Mouse (Mus musculus) left cerebral cortex, postnatal 25 days (tissue): ENCODE results near the gene Ttc33. TPM values are rescaled to one million over a fixed set of nuclear protein-coding genes. Genes with fewer than 3 reads are reported as not detected.
"Not testable (repeated sequence)": the region's sequence is repeated elsewhere in the genome, so short reads cannot be mapped to it uniquely, and the experiment has no call there.

Source experiments
- DNase-seq, 2 experiments: peaks; one replicate each; pipeline ENCODE4 v3.0.0; 2022; ENCODE audit warnings: low spot score in 2 of 2, mixed read lengths in 1 of 2
- intact Hi-C: fragments of 180-260 bp; cut with DNase I; formaldehyde crosslinking; loops from one replicate; pipeline ENCODE4 v1.15.1; 2025
- total RNA-seq, 2 experiments: library from RNA; stranded (reverse); gene quantifications; 2 replicates each; pipeline ENCODE4 v1.2.3; 2021

Gene Ttc33
- total RNA-seq, 2 experiments from 2014 or later, result 74.6 to 75.6 TPM

DNA sequence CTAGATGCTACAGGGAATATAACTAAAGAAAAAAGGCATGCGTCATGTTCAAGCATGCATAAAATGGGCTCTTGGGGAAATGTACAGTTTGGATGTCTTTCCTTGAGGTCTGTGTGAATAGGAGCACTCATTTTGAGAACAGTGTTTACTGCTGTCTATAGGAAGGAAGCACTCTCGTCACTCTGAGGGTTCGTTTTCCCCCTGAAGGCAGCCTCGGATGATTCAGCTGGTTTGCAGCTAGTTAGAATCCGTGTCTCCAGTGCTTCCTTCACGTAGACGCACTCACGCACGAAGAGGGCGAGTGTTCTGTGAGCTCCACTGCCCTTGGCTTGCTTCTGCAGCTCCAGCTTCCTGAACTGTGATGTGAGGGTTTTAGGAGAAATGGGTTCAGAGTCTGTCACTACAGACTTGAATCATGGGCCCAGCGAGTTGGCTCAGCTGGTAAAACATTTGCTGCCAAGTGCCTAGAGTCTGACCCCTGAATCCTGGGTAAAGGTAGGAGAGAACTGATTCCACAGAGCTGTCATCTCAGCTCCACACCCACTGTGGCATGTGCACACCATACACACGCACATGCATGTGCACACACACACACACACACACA lies 12.0 kb upstream of the Ttc33 start:
- intact Hi-C loops, result no loop called here
- no peak for DNase-seq

DNA sequence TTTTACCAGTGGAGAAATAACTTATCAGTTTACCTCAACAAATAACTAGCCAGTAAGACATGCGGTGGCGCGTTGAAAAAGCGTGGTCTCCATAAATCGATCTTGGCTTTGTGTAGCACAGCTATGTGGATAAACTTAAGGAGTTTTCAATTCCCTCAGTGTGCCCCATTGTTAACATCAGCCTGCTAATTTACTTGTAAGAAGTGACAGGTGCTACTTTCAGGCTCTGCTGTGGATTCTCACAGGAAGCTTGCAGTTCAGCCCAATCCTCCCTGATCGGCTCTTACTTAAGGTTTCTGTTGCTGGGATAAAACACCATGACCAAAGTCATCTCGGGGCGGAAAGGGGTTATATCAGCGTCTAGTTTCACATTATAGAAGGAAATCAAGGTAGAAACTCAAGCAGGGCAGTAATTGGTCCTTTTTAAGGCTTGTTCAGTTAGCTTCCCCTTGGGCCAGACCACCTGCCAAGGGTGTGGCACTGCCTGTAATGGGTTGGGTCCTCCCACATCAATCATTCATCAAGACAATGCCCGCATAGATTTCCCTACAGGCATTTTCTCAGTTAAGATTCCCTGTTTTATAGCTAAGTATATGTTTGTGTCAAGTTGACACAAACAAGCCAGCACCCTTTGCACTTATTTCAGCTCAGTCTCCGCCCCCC lies 526 bp upstream of the Ttc33 start:
- peak; percentile 11 to 18 for DNase-seq
- intact Hi-C loops, result loop anchor here (2.0 to 5.0 kb wide), 3 partner anchors 40 to 1023 kb away; partner anchors contain the start of gene Rpl37

DNA sequence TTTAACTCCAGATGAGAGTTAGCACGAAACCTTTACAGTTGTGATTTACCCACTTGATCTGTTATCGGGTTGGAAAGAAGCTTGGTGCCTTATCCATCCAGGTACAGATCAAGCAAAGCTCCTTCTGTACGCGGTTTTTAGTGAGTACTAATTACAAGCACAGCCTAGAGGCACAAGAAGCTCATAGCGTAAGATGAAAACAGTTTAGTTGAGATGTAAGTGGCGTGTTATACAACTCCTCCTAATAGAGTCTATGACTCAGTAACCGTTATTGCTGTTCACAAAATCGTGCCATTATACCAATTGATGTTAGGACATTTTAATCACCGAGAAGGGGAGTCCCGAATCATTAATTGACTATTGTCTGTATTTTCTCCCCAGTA lies 959 bp downstream of the Ttc33 start:
- DNase-seq, result peak; percentile 6 to 22
- intact Hi-C loops, result loop anchor here (5.0 kb wide), 1 partner anchor 1021 kb away; no protein-coding TSS in a partner anchor

DNA sequence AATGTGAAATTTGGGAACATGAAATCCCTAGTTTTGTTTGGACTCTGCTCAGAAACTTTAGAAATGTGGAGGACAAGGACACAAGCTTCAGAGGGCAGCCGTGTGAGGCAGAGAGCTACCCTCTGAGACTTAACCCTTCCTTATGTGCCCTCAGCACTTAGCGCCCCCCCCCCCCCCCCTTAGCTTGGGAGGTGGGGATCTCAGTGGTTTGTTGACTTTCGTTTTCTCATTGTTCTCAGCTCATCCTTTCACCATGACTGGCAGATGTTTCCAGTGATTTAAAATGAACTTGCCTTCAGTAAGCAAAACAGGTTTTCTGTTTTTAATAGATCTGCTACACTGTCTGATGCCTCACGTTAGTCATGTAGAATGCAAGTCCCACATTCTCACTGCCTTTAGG lies 1.8 kb downstream of the Ttc33 start:
- DNase-seq, result no peak
- intact Hi-C loops, result loop anchor here (5.0 kb wide), 1 partner anchor 1020 kb away; no protein-coding TSS in a partner anchor

DNA sequence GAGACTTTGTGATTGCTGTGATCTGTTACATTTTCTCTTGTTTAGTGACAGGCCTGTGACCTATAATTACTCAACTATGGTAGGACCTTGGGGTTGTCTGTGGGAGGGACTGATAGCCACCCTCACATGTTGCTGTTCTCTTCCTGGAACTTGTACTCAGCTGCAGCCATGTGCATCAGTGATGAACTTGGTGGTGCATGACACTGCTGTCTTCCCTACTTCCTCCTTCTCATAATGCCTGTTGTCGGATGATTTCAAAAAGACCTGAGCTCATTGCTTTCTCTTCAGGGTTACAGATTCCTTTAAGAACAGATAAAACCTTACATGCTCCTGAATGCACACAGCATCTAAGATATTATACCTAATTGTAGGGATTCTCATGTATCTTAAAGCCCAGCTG lies 2.7 kb downstream of the Ttc33 start:
- no peak for DNase-seq
- intact Hi-C loops, result loop anchor here (5.0 kb wide), 1 partner anchor 1019 kb away; no protein-coding TSS in a partner anchor

GRCm38 (mm10) chr15:5189504-5190093 lies 4.3 kb downstream of the Ttc33 start:
- intact Hi-C loops, result loop anchor here (5.0 kb wide), 1 partner anchor 1018 kb away; no protein-coding TSS in a partner anchor
- DNase-seq, result peak; percentile 17 to 35

- intact Hi-C loops, result loop anchor here (2.0 kb wide), 1 partner anchor 887 kb away; no protein-coding TSS in a partner anchor
- DNase-seq, result peak in 1 of 2 experiments; percentile 49
These were observed 8.5 kb downstream of the Ttc33 start for GRCm38 (mm10) chr15:5193833-5194232.

DNA sequence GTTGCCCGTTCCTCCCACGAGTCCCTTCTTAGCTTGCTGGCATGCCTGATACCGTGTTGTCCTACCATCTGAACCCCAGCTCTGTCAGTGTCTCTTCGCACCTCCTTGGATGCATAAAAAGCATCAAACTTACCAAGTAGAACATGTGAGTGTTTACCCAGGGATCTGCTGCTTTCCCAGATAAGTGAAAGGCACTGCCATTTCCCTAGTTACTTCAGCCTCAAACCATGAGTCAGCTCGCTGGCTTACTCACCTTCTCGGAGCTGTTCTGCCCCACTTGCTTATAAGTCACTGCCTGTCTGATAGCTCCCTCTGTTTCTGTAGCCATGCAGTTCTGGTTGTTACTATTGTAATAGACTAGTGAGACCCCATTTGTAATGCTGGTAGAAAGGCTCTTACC lies 9.1 kb downstream of the Ttc33 start:
- peak in 1 of 2 experiments; percentile 39 for DNase-seq
- intact Hi-C loops, result loop anchor here (2.0 kb wide), 1 partner anchor 886 kb away; no protein-coding TSS in a partner anchor

DNA sequence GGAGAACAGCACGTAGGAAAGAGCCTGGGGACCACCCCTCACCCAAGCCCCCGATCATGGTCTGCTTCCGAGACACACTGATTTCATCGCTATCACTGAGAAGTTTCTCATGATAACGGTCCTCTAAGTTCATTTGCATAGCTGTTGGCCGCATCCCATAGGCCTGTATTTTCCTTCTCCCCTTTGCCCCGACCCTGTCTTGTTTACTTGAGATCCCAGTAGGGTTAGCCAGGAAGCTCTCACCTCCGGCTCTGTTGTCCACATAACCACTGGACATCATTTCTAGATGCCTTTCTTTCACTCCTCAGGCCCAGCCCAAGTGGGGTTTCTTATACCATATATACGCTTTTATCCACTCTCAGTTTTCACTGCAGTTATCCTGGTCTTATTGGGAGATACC lies 9.6 kb downstream of the Ttc33 start:
- intact Hi-C loops, result loop anchor here (2.0 kb wide), 1 partner anchor 886 kb away; no protein-coding TSS in a partner anchor
- DNase-seq, result no peak

DNA sequence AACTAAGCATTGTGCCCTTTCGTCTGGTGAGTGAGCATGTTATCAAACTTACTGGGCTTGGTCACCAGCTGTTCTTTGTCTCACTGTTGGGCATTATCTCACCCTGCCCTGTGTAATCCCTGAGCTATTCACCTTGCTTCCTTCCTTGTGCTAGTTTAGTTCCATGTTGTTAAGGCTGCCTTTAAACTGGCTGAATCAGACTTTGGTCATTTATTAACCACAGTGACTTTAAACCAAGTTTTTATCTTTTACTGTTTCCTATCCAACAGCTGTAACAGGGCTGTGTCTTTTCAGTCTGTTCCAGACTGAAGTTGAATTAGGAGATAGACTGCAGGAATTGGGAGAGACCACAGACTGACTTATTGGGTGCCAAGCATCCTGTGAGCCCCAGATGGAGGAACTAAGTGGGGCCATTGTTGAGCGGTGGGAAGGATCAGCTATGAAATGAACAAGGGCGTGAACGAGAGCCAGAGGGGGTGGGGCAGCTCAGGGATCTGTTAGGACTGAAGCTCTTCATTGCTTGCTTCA lies 10.7 kb downstream of the Ttc33 start:
- DNase-seq, result no peak
- intact Hi-C loops, result loop anchor here (2.0 kb wide), 1 partner anchor 885 kb away; no protein-coding TSS in a partner anchor

DNA sequence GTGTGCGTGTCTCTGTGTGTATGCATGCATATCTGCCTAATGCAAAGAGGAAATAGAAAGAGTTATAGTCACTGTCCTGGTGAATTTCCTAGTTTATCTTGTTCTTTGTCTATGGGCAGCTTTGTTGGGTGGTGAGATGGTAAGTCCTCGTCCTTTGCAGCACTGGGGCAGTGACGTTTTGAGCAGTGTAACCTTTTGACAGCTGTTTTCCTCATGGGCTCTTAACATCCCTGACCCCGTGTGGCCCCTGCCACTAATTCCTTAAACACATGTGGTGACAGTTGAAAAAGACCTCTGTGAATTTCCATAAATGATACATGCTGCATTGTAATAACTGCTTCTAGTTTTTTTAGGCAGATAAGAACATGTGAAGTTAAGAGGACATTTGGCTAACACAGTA lies 11.4 kb downstream of the Ttc33 start:
- no peak for DNase-seq
- intact Hi-C loops, result no loop called here

GRCm38 (mm10) chr15:5205222-5205621 lies 19.9 kb downstream of the Ttc33 start:
- intact Hi-C loops, result no loop called here
- no peak for DNase-seq

DNA sequence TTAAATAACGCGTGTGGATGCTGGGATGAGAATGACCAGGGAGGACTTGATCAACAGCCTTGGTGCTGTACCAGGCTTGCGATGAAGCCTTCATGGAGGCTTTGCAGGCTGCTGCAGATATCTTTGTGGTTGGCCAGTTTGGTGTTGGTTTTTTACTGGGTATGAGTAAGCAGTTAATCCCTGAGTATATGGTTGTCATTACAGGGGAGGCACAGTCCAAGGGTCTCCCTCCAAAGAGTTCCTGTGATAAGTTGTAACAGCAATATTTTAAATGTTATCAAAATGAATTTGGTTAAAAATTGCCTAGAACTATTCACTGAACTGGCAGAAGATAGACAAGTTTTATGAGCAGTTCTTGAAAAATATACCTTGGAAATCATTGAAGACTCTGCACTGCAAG lies 23.8 kb downstream of the Ttc33 start:
- intact Hi-C loops, result no loop called here
- DNase-seq, result no peak

DNA sequence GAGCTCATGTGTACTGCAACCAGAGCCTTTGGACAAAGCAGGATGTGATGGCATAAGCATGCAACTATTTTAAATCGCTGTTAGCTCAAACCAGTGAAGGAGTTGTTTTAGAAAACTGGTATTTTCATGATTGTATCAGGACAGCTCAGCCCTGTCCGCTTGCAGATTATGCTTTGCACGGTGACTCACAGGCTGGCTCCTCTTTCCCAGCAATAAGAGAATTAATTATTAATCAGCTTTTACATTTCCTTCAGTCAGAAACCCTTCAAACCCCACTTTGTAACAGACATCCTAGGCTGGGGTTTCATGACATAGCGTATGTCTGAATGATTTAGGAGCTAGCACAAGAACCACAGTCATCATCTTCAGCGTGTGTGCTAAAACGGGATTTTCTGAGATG lies 35.2 kb downstream of the Ttc33 start:
- DNase-seq, result no peak
- intact Hi-C loops, result no loop called here

DNA sequence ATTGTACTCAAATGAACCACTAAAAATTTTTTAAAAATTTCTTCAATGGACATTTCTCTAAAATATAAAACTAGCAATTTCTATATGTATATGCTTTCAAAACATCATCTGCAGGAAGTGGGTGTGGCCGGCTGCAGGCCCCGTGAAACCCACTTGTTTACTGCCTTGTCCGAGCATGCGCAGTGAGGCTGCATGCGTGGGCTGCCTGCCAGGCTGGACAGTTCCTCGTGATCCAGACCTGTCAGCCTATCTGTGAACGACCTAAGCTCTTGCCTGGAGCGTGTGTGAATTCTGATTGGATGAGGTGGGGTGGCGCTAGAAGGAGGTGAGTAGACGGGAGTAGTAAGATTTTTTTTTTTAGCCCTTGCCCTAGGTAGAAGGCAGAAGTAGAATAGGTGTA lies 45.4 kb downstream of the Ttc33 start:
- DNase-seq, intact Hi-C loops: not testable (repeated sequence)

DNA sequence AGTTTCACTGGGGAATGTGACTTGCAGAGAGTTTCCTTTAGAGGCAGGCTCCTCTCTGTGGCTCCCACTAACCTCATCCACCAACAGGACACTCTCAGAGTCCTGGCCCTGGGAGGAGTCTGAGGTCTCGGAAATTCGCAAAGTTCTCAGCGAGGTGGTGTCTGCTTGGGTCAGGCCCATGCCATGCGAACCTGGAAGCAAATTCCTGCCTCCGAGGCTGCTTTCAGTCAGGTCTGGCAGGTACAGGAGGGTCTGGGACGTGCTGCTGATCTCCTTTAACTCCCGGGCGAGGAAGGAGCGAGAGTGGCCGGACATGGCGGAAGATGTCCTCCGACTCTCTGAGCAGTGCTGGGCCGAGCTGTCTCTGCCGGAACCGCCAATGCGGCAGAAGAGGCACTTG lies 49.3 kb downstream of the Ttc33 start:
- intact Hi-C loops, result no loop called here
- no peak for DNase-seq

DNA sequence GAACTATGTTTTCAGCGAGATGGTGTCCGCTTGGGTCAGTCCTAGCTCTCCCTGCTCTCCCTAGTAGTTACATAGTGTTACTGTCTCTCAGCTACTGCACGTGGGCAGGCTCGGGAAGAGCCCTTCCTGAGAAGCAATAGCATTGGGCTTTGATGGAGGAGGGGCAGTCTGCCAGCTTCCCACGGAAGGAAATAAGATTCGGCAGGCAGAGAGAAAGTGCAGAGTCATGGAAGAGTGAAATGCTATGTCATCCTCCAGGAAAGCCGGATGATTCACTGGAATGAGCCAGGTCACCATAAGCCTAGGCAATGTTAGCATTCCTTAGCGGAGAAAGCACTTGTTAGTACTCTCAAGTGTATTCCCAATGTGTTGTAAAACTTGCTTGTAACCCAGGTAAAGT lies 50.2 kb downstream of the Ttc33 start:
- intact Hi-C loops, result no loop called here
- DNase-seq, result peak; percentile 66 to 75

- DNase-seq, result peak; percentile 78 to 80
- intact Hi-C loops, result loop anchor here (1.0 to 2.0 kb wide), 3 partner anchors 679 to 972 kb away; no protein-coding TSS in a partner anchor
These were observed 51.2 kb downstream of the Ttc33 start for GRCm38 (mm10) chr15:5236538-5236937.

DNA sequence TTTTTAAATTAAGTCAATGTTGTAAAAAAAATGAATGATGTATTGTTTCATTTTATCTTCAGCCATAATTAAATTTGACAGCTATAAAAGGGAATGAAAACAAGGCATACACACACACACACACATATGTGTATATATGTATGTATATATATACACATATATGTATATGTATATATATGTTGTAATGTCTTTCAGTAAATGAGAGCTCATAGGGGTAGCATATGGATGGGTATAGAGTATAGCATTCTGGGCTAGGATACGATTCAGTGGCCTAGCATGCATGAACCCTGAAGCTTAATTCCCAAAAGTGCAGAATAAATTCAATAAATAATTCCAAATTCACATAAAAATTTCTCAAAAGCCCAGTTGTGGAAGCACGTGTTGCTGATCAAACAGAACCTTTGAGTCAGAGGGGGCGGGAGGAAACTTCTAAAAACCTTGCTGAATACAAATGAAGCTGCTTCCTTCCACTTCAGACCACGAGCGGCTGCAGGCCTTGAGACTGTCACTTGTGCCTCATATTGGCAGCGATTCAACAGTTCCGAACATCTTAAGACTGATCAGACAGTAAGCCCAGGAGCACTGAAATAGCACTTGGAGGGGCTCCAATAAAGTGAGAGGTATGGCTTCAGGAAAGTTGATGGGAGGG lies 51.8 kb downstream of the Ttc33 start:
- intact Hi-C loops, result loop anchor here (2.0 kb wide), 1 partner anchor 972 kb away; no protein-coding TSS in a partner anchor
- DNase-seq, result no peak

DNA sequence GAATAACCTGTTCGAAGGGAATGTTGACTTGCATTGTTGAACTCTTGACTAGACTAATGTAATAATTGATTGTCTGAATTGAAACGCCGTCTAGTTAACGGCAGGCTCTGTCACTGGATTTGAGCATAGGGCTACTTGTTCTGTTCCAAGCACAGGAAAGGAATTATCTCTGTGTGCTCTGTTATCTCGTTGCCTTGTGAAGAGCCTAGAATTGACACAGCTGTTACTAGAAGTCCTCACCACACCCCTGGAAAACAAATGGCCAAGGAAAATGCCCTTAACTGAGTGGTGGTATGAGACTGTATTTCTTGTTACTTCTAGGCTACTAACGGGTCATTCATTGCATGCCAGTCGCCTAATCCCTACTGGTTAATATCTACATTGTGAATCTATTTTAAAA lies 52.7 kb downstream of the Ttc33 start:
- no peak for DNase-seq
- intact Hi-C loops, result no loop called here
